Mouse (Mus musculus) kidney, adult 2 months (tissue): ENCODE data around the gene Fgd2.

Experiments used
- CTCF ChIP-seq: fragments of 200-500 bp; conservative IDR thresholded peaks from 2 replicates; pipeline ENCODE4 v1.5.1; 2011; ENCODE audit warnings: low read depth, mild to moderate bottlenecking, control low read depth, low read length, moderate library complexity, mixed read lengths; ENCODE audit not compliant: insufficient read depth, insufficient read length
- POLR2A ChIP-seq: fragments of 200-500 bp; IDR thresholded peaks from one replicate; pipeline ENCODE4 v1.6.1; 2011; ENCODE audit warnings: low read depth, low read length, control low read depth

DNA sequence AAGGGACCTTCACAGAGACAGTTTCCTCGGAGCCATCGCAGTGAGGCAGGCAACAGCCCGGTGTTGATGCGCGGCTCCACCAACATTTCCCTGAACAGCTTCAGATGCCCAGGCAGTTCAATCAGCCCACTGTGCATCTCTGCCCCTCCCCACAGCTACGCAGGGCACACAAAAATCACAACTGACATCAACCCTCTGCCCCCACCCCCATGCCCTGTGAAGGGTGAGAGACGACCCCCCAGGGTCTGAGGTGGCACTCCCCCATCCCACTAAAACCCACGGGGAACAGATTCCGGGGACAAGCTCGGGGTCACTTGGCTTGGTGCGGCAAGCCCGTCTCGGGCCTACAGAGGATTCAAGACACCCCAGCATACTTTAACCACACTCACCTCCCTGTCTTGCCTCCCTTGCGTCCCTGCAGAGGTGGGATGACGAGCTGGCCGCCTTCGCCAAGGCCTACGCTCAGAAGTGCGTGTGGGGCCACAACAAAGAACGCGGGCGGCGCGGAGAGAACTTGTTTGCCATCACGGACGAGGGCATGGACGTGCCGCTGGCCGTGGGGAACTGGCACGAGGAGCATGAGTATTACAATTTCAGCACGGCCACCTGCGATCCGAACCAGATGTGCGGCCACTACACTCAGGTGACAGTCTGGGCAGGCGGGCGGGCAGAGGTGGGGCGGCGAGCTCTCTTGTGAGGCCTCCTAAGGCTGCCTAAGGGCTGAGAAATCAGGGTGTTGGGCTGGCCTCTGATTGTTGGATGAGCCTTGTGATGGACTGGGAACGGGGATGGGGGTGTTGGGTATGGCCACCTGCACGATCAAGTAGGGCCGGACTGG lies 38.7 kb upstream of the Fgd2 start:
- TF ChIP-seq CTCF (no peak), POLR2A (no peak)
